Mouse (Mus musculus) yolk sac, embryonic 10.5 days (tissue): ENCODE measurements around the gene Adat1.
A peak's percentile ranks its signal among the peaks of the same experiment; 100 is the strongest.
"Not testable (repeated sequence)": the region's sequence is repeated elsewhere in the genome, so short reads cannot be mapped to it uniquely, and the experiment has no call there.

Experiments used
- DNase-seq: peaks from one replicate; pipeline ENCODE4 v3.0.0-alpha.2; 2017; ENCODE audit warnings: low spot score

Adat1 gene

GRCm38 (mm10) chr8:111938076-111938985, 53.8 kb downstream of the Adat1 start:
- DNase-seq, result not testable (repeated sequence)

DNA sequence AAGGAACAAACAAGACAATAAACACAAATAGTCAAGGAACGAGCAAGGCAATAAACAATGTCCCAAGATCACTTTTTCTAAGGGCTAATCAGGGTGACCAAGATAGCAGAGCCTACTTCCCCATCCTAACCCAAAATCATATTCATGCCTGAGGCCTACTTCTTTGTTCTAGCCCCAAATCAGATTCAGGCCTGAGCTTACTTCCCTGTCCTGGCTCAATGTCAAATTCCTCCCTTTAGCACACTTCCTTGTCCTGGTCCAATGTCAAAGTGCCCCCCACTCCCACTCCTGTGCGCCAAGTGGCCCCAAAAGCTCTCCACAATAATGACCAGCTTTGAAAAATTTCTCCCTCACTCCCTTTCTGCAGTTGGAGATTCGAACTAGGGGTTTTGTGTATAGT, 54.9 kb downstream of the Adat1 start:
- no peak for DNase-seq

GRCm38 (mm10) chr8:111934201-111934600, 57.9 kb downstream of the Adat1 start:
- no peak for DNase-seq

DNA sequence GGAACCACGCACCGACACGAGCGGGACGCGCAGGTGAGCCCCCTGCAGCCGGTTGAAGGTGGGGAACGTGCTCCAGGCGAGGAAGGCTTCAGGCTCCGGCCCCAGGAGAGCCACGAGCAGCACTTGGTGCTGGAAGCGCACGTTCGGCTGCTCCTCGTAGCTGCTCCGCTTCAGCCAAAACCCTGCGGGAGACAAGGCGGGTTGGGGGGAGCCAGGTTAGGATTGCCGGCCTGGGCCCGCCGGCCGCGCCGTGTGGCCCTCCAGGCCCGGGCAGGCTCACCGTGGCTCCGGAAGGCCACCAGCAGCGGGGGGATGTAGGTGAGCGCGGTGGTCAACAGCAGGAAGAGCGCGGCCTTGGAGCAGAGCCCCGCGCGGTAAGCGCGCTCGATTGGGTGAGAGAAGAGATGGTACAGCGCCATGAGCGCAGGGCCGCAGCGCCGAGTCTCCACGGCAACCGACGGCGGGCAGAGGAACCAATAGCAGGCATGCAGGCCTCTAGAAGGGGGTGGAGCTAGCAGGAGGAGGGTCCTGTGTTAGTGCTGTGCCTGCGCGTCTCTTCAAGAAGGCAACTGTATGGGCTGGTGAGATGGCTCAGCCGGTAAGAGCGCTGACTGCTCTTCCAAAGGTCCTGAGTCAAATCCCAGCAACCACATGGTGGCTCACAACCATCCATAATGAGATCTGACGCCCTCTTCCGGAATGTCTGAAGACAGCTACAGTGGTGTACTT, 58.6 kb downstream of the Adat1 start, which contains the start of gene Tmem231:
Gene Tmem231 (minus strand): TSS at position 534 of the 729 bp plus-strand sequence.
- DNase-seq, result peak; percentile 91

DNA sequence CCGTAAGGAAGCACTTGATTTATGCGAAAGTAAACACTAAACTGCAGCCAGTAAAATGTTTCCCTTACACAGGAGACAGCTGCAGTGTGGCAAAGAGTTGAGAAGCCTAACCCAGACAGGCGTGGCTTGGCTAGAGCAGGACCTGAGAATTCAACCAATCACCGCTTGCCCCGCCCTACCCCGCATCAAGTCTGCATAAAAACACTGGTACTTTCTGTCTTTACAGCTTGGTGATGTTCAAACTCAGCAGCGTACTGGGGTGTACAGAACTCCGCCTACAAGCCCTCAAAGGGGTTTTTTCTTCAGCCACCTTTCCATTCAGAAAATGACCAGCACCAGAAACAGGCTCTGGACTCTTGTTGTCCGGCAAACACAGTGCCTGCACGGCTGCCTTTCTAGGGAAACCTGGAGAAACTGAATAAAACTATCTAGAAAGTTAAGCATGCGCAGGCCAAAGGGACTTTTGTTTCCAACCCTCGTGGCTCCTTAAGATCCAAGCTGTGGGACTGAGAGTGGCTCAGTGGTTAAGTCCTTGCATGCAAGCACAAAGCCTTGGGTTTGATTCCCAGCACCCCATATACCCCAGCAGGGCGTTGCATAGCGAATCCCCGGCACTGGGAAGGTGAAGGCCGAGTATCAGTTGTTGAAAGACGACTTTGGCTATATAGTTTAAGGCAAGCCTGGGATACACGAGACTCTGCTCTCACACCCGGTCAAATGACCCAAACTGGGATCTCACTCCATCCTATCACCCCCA, 59.3 kb downstream of the Adat1 start:
- peak; percentile 23 for DNase-seq

GRCm38 (mm10) chr8:111931721-111932120, 60.4 kb downstream of the Adat1 start:
- DNase-seq, result no peak

DNA sequence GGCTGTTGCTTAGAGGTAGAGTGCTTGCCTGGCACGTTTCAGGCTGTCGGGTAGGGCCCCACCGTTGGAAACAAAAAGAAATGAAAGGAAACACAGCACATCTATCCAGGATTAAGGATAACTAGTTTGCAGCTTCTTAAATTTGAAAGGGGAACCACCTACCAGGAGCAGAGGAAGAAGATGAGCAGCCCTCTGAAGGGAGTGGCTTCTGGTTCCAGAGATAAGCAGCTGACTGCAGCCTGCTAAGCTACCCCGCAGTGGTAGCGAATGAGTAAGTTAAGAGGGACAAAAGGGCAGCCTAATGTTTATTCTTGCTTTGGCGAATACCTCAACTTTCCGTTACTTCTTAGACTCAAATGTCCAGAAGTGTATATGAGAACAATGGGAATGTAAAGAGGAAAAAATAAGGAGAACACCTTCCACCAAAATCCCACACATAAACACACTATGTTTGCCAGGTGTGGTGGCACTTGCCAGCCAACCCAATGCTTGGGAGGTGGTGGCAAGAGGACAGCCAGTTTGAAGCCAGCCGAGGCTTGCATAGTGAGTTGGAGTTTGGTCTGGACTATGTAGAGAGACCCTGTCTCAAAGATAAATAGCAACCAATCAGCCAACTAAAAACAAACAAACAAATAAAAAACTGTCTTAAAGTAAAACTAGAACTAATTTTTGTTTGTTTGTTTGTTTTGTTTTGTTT, 62.3 kb downstream of the Adat1 start:
- peak; percentile 43 for DNase-seq

GRCm38 (mm10) chr8:111924976-111925375, 67.1 kb downstream of the Adat1 start:
- no peak for DNase-seq

DNA sequence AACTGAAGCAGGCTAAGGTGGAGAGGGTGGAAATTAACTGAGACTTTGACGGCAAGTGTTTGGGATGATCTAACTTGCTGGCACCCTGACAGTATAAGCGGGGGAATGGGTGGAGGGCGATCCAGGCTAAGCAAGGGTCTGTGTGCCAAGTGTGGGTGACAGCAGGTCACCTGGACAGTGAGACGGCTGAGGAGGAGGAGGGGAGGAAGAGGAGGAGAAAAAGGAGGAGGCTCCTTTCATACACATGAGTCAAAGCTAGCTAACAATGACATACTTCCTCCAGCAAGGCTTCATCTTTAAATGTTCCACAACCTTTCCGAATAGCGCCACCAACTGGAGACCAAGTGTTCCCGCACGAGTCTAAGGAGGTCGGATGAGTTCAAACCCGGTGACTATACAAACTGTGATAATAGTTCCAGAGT, 68.7 kb downstream of the Adat1 start:
- peak; percentile 50 for DNase-seq

- no peak for DNase-seq
Observed at GRCm38 (mm10) chr8:111920971-111921370, 71.1 kb downstream of the Adat1 start.

DNA sequence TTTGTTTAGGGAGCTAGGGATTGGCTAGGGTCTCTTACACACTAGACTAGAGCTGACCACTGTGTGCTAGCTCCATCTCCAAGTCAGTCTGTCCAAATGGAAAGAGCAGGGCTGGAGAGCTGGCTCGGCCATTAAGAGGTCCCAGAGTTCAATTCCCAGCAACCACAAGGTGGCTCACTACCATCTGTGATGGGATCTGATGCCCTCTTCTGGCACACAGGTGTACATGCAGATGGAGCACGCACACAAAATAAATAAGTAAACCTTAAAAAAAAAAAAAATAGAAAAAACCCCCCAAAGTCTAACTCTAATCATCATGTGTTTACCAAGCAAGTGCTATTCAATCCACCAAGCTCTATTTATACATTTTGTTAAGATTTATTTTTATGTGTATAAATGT, 72.4 kb downstream of the Adat1 start:
- no peak for DNase-seq
